Mouse (Mus musculus) heart, postnatal 25 days (tissue): ENCODE data around the gene Fam217a. TPM values are rescaled to one million over a fixed set of nuclear protein-coding genes. Genes with fewer than 3 reads are reported as not detected.
"Not testable (repeated sequence)": the region's sequence is repeated elsewhere in the genome, so short reads cannot be mapped to it uniquely, and the experiment has no call there.

Experiments used
- DNase-seq: peaks from one replicate; pipeline ENCODE4 v3.0.0; 2022; ENCODE audit warnings: low spot score
- intact Hi-C: fragments of 180-260 bp; cut with DNase I; formaldehyde crosslinking; loops from one replicate; pipeline ENCODE4 v1.15.1; 2025
- total RNA-seq, 2 experiments: library from RNA; stranded (reverse); gene quantifications; 2 replicates each; pipeline ENCODE4 v1.2.3; 2021

The Fam217a gene
- total RNA-seq, 2 experiments from 2014 or later, result 0.10 to 0.22 TPM

- DNase-seq, result no peak
- intact Hi-C loops, result loop anchor here (10.0 kb wide), 4 partner anchors 119 to 869 kb away; partner anchors contain the start of genes Slc22a23 and Tubb2a
Measured at GRCm38 (mm10) chr13:34875741-34876445, 48.2 kb downstream of the Fam217a start.

- DNase-seq, result peak; percentile 84
- intact Hi-C loops, result loop anchor here (10.0 kb wide), 4 partner anchors 120 to 870 kb away; partner anchors contain the start of genes Slc22a23 and Tubb2a
Measured at GRCm38 (mm10) chr13:34875166-34875710, 48.9 kb downstream of the Fam217a start, which contains the start of gene Prpf4b. Gene Prpf4b (plus strand): TSS chr13:34875302.

GRCm38 (mm10) chr13:34874736-34875135 is 49.4 kb downstream of the Fam217a start:
- intact Hi-C loops, result loop anchor here (10.0 kb wide), 4 partner anchors 120 to 870 kb away; partner anchors contain the start of genes Slc22a23 and Tubb2a
- not testable (repeated sequence) for DNase-seq

GRCm38 (mm10) chr13:34873801-34874681 is 50.1 kb downstream of the Fam217a start:
- peak; percentile 92 for DNase-seq
- intact Hi-C loops, result loop anchor here (10.0 kb wide), 4 partner anchors 121 to 871 kb away; partner anchors contain the start of genes Slc22a23 and Tubb2a

GRCm38 (mm10) chr13:34864420-34865169 is 59.5 kb downstream of the Fam217a start:
- DNase-seq, result no peak
- intact Hi-C loops, result loop anchor here (1.0 to 5.0 kb wide), 5 partner anchors 70 to 678 kb away; no protein-coding TSS in a partner anchor

- intact Hi-C loops, result loop anchor here (5.0 kb wide), 2 partner anchors 119 to 134 kb away; no protein-coding TSS in a partner anchor
- not testable (repeated sequence) for DNase-seq
Measured at GRCm38 (mm10) chr13:34861166-34861565, 62.9 kb downstream of the Fam217a start.

Other genes with a start within 250 kb of the Fam217a start
- gene Fam50b, start 189.5 kb downstream of the Fam217a start, total RNA-seq, result not detected
- gene Prpf4b, start 49.0 kb downstream of the Fam217a start, total RNA-seq, result 10 to 100 TPM; 31.1 to 36.0 TPM
- gene 4933417A18Rik, start 99 bp upstream of the Fam217a start, total RNA-seq, result not detected
- 1 to 10 TPM; 1.7 to 2.7 TPM for gene Eci3, start 39.5 kb upstream of the Fam217a start, total RNA-seq
- gene Eci2, start 102.8 kb upstream of the Fam217a start, total RNA-seq, result 100 to 1,000 TPM; 262 to 265 TPM